17 mouse cellular contexts compared by ENCODE assay signal in genomic region chr1:92086841-92087240, GRCm38 (mm10).
DNase-seq lines count a peak whose midpoint lies in the region; ATAC-seq lines count a peak whose summit lies in the region.
"Had no signal": no experiment of that assay in that cellular context is flagged by ENCODE, and none has a peak within 500 bp of the region (broad histone marks: within the 10 kb centered on the region; RNA-seq: fewer than 3 reads in every experiment).

No protein-coding gene starts in this region.

- DNase-seq in forebrain, embryonic 10.5 days (ENCODE audit: extremely low spot score, low spot score): no peak
- DNase-seq in 3T3-L1 (ENCODE audit: low read depth, low spot score): peak; percentile 60
- peak; percentile 58 for DNase-seq in adrenal gland, postnatal 14 days
- no peak for DNase-seq in midbrain, embryonic 10.5 days (ENCODE audit: low spot score)
- no peak for DNase-seq in ovary, adult 18-20 months (ENCODE audit: low spot score)
- DNase-seq: gastrocnemius, postnatal 25 days; kidney, adult 9 months; retina, postnatal 1 day; thymus, postnatal 4 days had no signal

- ATAC-seq in forebrain, embryonic 13.5 days: no peak
- ATAC-seq in limb, embryonic 12.5 days (ENCODE audit: insufficient number of reproducible peaks, insufficient read depth, low FRiP score, low TSS enrichment, low read depth): no peak

- H3K9ac ChIP-seq in forebrain, embryonic 13.5 days: no peak overlapping the region
- H3K9ac ChIP-seq in limb, embryonic 12.5 days (replicated peaks): no peak overlapping the region
- H3K9ac ChIP-seq: embryonic facial prominence, embryonic 15.5 days; heart, embryonic 12.5 days; hindbrain, embryonic 15.5 days; lung, embryonic 14.5 days; midbrain, embryonic 12.5 days had no signal

- H3K4me2 ChIP-seq in forebrain, embryonic 13.5 days: no peak overlapping the region
- no peak overlapping the region for H3K4me2 ChIP-seq in limb, embryonic 12.5 days
- H3K4me2 ChIP-seq: embryonic facial prominence, embryonic 15.5 days; heart, embryonic 12.5 days; hindbrain, embryonic 15.5 days; lung, embryonic 14.5 days; midbrain, embryonic 12.5 days had no signal

- H3K27ac ChIP-seq in forebrain, embryonic 10.5 days: peak overlapping the region; percentile 44; the same call in 1 of the 2 replicates
- H3K27ac ChIP-seq in forebrain, embryonic 13.5 days: no peak overlapping the region
- H3K27ac ChIP-seq in limb, embryonic 12.5 days: peak overlapping the region; percentile 57; the same call in 1 of the 2 replicates
- H3K27ac ChIP-seq in midbrain, embryonic 10.5 days (replicated peaks): no peak overlapping the region
- H3K27ac ChIP-seq: embryonic facial prominence, embryonic 15.5 days; hindbrain, embryonic 15.5 days; midbrain, embryonic 12.5 days; stomach, postnatal 0 days had no signal

- no peaks in the 10 kb centered on the region for H3K9me3 ChIP-seq in forebrain, embryonic 10.5 days
- H3K9me3 ChIP-seq in forebrain, embryonic 13.5 days (replicated peaks): no peaks in the 10 kb centered on the region
- no peaks in the 10 kb centered on the region for H3K9me3 ChIP-seq in limb, embryonic 12.5 days
- no peaks in the 10 kb centered on the region for H3K9me3 ChIP-seq in midbrain, embryonic 10.5 days (replicated peaks)
- H3K9me3 ChIP-seq: embryonic facial prominence, embryonic 15.5 days; heart, embryonic 12.5 days; hindbrain, embryonic 15.5 days; midbrain, embryonic 12.5 days had no signal

- H3K27me3 ChIP-seq in forebrain, embryonic 10.5 days (ENCODE audit: poor library complexity, severe bottlenecking): no peaks in the 10 kb centered on the region
- H3K27me3 ChIP-seq in forebrain, embryonic 13.5 days: no peaks in the 10 kb centered on the region
- H3K27me3 ChIP-seq in limb, embryonic 12.5 days: no peaks in the 10 kb centered on the region
- H3K27me3 ChIP-seq in midbrain, embryonic 10.5 days (ENCODE audit: low read depth, poor library complexity, severe bottlenecking): no peaks in the 10 kb centered on the region
- H3K27me3 ChIP-seq: embryonic facial prominence, embryonic 15.5 days; heart, embryonic 12.5 days; hindbrain, embryonic 15.5 days; midbrain, embryonic 12.5 days had no signal

- H3K4me1 ChIP-seq in forebrain, embryonic 10.5 days: peaks cover 42% of the 10 kb centered on the region
- H3K4me1 ChIP-seq in forebrain, embryonic 13.5 days: peaks cover 25% of the 10 kb centered on the region
- peaks cover 54% of the 10 kb centered on the region for H3K4me1 ChIP-seq in limb, embryonic 12.5 days (replicated peaks)
- H3K4me1 ChIP-seq in midbrain, embryonic 10.5 days: peaks cover 30% of the 10 kb centered on the region

- H3K36me3 ChIP-seq in forebrain, embryonic 10.5 days (replicated peaks): no peaks in the 10 kb centered on the region; the same call in 1 of the 2 replicates
- H3K36me3 ChIP-seq in forebrain, embryonic 13.5 days (ENCODE audit: poor library complexity, severe bottlenecking): no peaks in the 10 kb centered on the region
- H3K36me3 ChIP-seq in limb, embryonic 12.5 days: no peaks in the 10 kb centered on the region; the same call in 1 of the 2 replicates
- 0 out of 2 replicates have a peak, but pooled peaks cover 4% of the 10 kb centered on the region for H3K36me3 ChIP-seq in midbrain, embryonic 10.5 days
- H3K36me3 ChIP-seq: heart, embryonic 12.5 days; hindbrain, embryonic 15.5 days; midbrain, embryonic 12.5 days had no signal

- 87% methylated on average over 4 of the region's 4 CpGs for WGBS in forebrain, embryonic 10.5 days
- WGBS in forebrain, embryonic 13.5 days: 80% methylated on average over 4 of the region's 4 CpGs
- 72% methylated on average over 4 of the region's 4 CpGs for WGBS in limb, embryonic 12.5 days
- 93% methylated on average over 4 of the region's 4 CpGs for WGBS in midbrain, embryonic 10.5 days

- H3K4me3 ChIP-seq in forebrain, embryonic 10.5 days: no peak overlapping the region
- H3K4me3 ChIP-seq in forebrain, embryonic 13.5 days: no peak overlapping the region
- no peak overlapping the region for H3K4me3 ChIP-seq in limb, embryonic 12.5 days (replicated peaks)
- no peak overlapping the region for H3K4me3 ChIP-seq in midbrain, embryonic 10.5 days
- H3K4me3 ChIP-seq: embryonic facial prominence, embryonic 15.5 days; heart, embryonic 12.5 days; hindbrain, embryonic 15.5 days; midbrain, embryonic 12.5 days had no signal

Comparison
In these comparisons a context has a peak if more than half of its experiments do, and no peak if none do; other contexts are left out.
1. H3K27ac ChIP-seq: peak in forebrain, embryonic 10.5 days (single experiment) and limb, embryonic 12.5 days (single experiment); none in forebrain, embryonic 13.5 days (single experiment) and midbrain, embryonic 10.5 days (single experiment).
2. DNase-seq: peak in 3T3-L1 (single experiment) and adrenal gland, postnatal 14 days (single experiment); none in forebrain, embryonic 10.5 days (single experiment), midbrain, embryonic 10.5 days (single experiment) and ovary, adult 18-20 months (single experiment).